Mouse (Mus musculus) intestine, embryonic 15.5 days (tissue): ENCODE measurements at regions not wholly inside any gene's neighbourhood (a gene's known extent, or its start where the extent isn't known, plus 50 kb on each side); places are given as distances from the start of the nearest gene placed in this dataset.

ENCODE experiments used
- ATAC-seq: fragments of 200-750 bp; cut with Nextera tagmentation; 2 replicates; pipeline ENCODE4 v1.8.0; 2017; ENCODE audit warnings: moderate TSS enrichment, moderate library complexity
- H3K27ac ChIP-seq: fragments of 300-500 bp; sonication (generic); 2 replicates; pipeline ENCODE4 v1.5.1; 2015; ENCODE audit warnings: mild to moderate bottlenecking, inconsistent platforms
- H3K27me3 ChIP-seq: fragments of 300-500 bp; sonication (generic); replicated peaks from 2 replicates; pipeline ENCODE4 v1.6.1; 2015; ENCODE audit warnings: inconsistent platforms
- H3K36me3 ChIP-seq: fragments of 300-500 bp; sonication (generic); 2 replicates; pipeline ENCODE4 v1.6.1; 2015; ENCODE audit warnings: inconsistent platforms
- H3K4me1 ChIP-seq: fragments of 300-500 bp; sonication (generic); replicated peaks from 2 replicates; pipeline ENCODE4 v1.6.1; 2015; ENCODE audit warnings: inconsistent platforms
- H3K4me2 ChIP-seq: fragments of 300-500 bp; sonication (generic); replicated peaks from 2 replicates; pipeline ENCODE4 v1.6.1; 2015; ENCODE audit warnings: mild to moderate bottlenecking, inconsistent platforms
- H3K4me3 ChIP-seq: fragments of 300-500 bp; sonication (generic); replicated peaks from 2 replicates; pipeline ENCODE4 v1.5.1; 2015; ENCODE audit warnings: inconsistent platforms
- H3K9ac ChIP-seq: fragments of 300-500 bp; sonication (generic); 2 replicates; pipeline ENCODE4 v1.6.1; 2015; ENCODE audit warnings: inconsistent platforms
- H3K9me3 ChIP-seq: fragments of 300-500 bp; sonication (generic); 2 replicates; pipeline ENCODE4 v1.6.1; 2016; ENCODE audit warnings: inconsistent platforms
- WGBS: fragments of 180-500 bp; shearing (Covaris S2); methylation state at CpG from one replicate; pipeline ENCODE4 v1.1.7; 2015; 5-methylcytosine and 5-hydroxymethylcytosine counted together

GRCm38 (mm10) chr9:104496220-104496619, 50.9 kb upstream of the Cpne4 start:
- no peaks in the 10 kb centered on the region for H3K4me1 ChIP-seq
- H3K36me3 ChIP-seq = no peaks in the 10 kb centered on the region
- no peak overlapping the region for H3K4me2 ChIP-seq
- no peak overlapping the region for H3K27ac ChIP-seq
- no peak for ATAC-seq
- no peak overlapping the region for H3K4me3 ChIP-seq
- no peaks in the 10 kb centered on the region for H3K27me3 ChIP-seq
- no peaks in the 10 kb centered on the region for H3K9me3 ChIP-seq
- WGBS = 66% methylated on average over 9 of the region's 9 CpGs
- H3K9ac ChIP-seq = no peak overlapping the region

GRCm38 (mm10) chr9:104490696-104491095, 56.4 kb upstream of the Cpne4 start:
- H3K9me3 ChIP-seq = no peaks in the 10 kb centered on the region
- no peaks in the 10 kb centered on the region for H3K36me3 ChIP-seq
- H3K4me3 ChIP-seq = no peak overlapping the region
- no peak overlapping the region for H3K9ac ChIP-seq
- no peaks in the 10 kb centered on the region for H3K4me1 ChIP-seq
- H3K27ac ChIP-seq = no peak overlapping the region
- ATAC-seq = no peak
- H3K27me3 ChIP-seq = no peaks in the 10 kb centered on the region
- H3K4me2 ChIP-seq = no peak overlapping the region

GRCm38 (mm10) chr9:104489383-104489782, 57.7 kb upstream of the Cpne4 start:
- Histone ChIP-seq H3K9ac (no peak overlapping the region), H3K36me3 (no peaks in the 10 kb centered on the region), H3K4me1 (no peaks in the 10 kb centered on the region), H3K27me3 (no peaks in the 10 kb centered on the region), H3K4me3 (no peak overlapping the region), H3K27ac (no peak overlapping the region), H3K9me3 (no peaks in the 10 kb centered on the region), H3K4me2 (no peak overlapping the region)
- 40% methylated on average over 6 of the region's 6 CpGs for WGBS
- no peak for ATAC-seq

DNA sequence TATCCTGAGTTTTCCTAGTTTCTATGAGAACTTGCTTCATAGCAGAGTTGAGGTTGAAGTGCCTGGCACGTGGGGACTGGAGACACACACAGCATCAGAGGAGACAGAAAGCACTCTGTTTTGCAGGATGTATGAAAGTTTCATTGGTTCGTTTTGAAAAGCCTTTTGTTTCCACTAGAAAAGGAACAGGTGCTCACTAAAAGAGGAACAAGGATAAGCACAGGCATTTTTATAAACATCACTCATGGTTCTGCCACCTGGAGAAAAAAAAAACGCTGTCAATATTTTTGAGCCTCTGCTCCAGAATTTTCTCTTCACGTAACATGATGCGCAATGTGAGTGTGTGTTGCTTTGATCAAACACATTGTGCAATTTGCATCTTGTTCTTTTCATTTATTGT, 64.6 kb upstream of the Cpne4 start:
- ATAC-seq = no peak
- Histone ChIP-seq H3K4me2 (no peak overlapping the region), H3K36me3 (no peaks in the 10 kb centered on the region), H3K27me3 (no peaks in the 10 kb centered on the region), H3K4me3 (no peak overlapping the region), H3K9me3 (no peaks in the 10 kb centered on the region), H3K27ac (no peak overlapping the region), H3K9ac (no peak overlapping the region), H3K4me1 (no peaks in the 10 kb centered on the region)
- WGBS = 70% methylated on average over 5 of the region's 5 CpGs

DNA sequence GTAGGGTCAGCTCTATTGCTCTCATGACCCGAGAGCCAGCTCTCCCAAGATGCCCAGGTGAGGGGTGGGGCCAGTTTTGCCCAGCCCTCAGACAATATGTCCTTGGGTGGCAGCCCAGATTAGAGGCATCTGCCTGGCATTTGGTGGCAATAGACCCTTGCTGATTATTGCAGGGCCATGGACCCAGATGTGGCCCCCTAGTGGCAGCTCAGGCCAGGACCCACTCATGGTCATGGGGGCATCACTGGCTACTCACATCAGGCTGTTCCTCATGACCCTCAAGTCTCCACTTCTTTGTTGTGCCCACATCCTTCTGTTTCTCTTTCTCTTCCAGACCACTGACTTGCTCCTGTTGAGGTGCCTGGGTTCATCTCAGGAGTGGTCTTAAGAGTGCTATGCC, 66.4 kb upstream of the Cpne4 start:
- WGBS = 55% methylated on average over 1 of the region's 1 CpGs
- no peak for ATAC-seq
- Histone ChIP-seq H3K4me2 (no peak overlapping the region), H3K36me3 (no peaks in the 10 kb centered on the region), H3K27ac (no peak overlapping the region), H3K27me3 (no peaks in the 10 kb centered on the region), H3K4me3 (no peak overlapping the region), H3K9ac (no peak overlapping the region), H3K4me1 (no peaks in the 10 kb centered on the region), H3K9me3 (no peaks in the 10 kb centered on the region)

GRCm38 (mm10) chr9:104474831-104475230, 72.3 kb upstream of the Cpne4 start:
- Histone ChIP-seq H3K4me1 (no peaks in the 10 kb centered on the region), H3K27ac (no peak overlapping the region), H3K4me3 (no peak overlapping the region), H3K9me3 (no peaks in the 10 kb centered on the region), H3K27me3 (no peaks in the 10 kb centered on the region), H3K36me3 (no peaks in the 10 kb centered on the region), H3K4me2 (no peak overlapping the region), H3K9ac (no peak overlapping the region)
- ATAC-seq = no peak
- 61% methylated on average over 4 of the region's 4 CpGs for WGBS

- Histone ChIP-seq H3K4me3 (no peak overlapping the region), H3K27ac (no peak overlapping the region), H3K27me3 (no peaks in the 10 kb centered on the region), H3K9ac (no peak overlapping the region), H3K4me2 (no peak overlapping the region), H3K36me3 (no peaks in the 10 kb centered on the region), H3K9me3 (no peaks in the 10 kb centered on the region), H3K4me1 (no peaks in the 10 kb centered on the region)
- 68% methylated on average over 1 of the region's 1 CpGs for WGBS
- no peak for ATAC-seq
Observed at GRCm38 (mm10) chr9:104467238-104467637, 79.8 kb upstream of the Cpne4 start.

DNA sequence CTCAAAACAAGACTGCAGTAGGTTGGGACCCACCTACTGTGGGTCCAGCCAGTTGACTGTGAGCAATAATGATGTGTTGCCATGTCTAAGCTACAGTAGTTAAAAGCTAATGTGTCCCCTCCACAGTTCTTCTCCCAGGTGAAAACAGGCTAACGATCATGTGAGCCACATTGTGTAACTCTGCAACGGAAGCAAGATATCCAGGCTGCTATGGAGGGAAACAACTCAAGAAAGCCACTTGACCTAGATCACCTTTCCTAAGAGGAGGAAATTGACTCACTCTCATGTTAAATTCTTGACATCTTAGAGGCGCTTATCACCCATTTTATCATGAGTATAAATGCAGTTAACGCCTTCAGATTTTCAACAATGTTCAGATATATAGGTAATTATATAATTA, 83.4 kb upstream of the Cpne4 start:
- Histone ChIP-seq H3K4me1 (no peaks in the 10 kb centered on the region), H3K9me3 (no peaks in the 10 kb centered on the region), H3K4me3 (no peak overlapping the region), H3K27ac (no peak overlapping the region), H3K4me2 (no peak overlapping the region), H3K36me3 (no peaks in the 10 kb centered on the region), H3K9ac (no peak overlapping the region), H3K27me3 (no peaks in the 10 kb centered on the region)
- 85% methylated on average over 4 of the region's 4 CpGs for WGBS
- ATAC-seq = no peak

GRCm38 (mm10) chr9:104460133-104460532, 87.0 kb upstream of the Cpne4 start:
- no peak overlapping the region for H3K4me2 ChIP-seq
- H3K4me1 ChIP-seq = no peaks in the 10 kb centered on the region
- H3K27ac ChIP-seq = no peak overlapping the region
- H3K27me3 ChIP-seq = no peaks in the 10 kb centered on the region
- no peaks in the 10 kb centered on the region for H3K36me3 ChIP-seq
- no peak overlapping the region for H3K9ac ChIP-seq
- no peaks in the 10 kb centered on the region for H3K9me3 ChIP-seq
- no peak overlapping the region for H3K4me3 ChIP-seq
- ATAC-seq = no peak

DNA sequence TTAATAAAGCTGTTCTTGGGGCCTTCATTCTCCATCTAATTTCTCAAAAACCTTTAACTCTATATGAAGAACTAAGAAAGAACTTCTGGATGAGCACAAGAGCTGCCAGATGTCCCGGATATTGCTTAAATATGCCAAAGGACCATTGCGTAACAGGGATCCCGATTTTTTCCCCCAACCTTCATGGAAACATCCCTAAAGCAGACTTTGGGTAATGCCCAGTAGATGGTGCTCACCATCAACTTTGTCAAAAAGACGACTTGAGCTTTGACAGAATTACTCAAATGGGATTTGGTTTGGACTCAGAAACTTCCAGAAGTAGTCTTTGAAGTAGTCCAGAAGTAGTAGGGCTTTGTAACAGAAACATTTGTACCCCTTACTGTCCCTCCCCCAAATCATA, 89.5 kb upstream of the Cpne4 start:
- Histone ChIP-seq H3K27me3 (no peaks in the 10 kb centered on the region), H3K36me3 (no peaks in the 10 kb centered on the region), H3K4me1 (no peaks in the 10 kb centered on the region), H3K4me2 (no peak overlapping the region), H3K27ac (no peak overlapping the region), H3K4me3 (no peak overlapping the region), H3K9ac (no peak overlapping the region), H3K9me3 (no peaks in the 10 kb centered on the region)
- ATAC-seq = no peak
- 40% methylated on average over 4 of the region's 4 CpGs for WGBS

- Histone ChIP-seq H3K9ac (no peak overlapping the region), H3K4me1 (no peaks in the 10 kb centered on the region), H3K4me2 (no peak overlapping the region), H3K27ac (no peak overlapping the region), H3K36me3 (no peaks in the 10 kb centered on the region), H3K27me3 (no peaks in the 10 kb centered on the region), H3K9me3 (no peaks in the 10 kb centered on the region), H3K4me3 (no peak overlapping the region)
- WGBS = 74% methylated on average over 8 of the region's 8 CpGs
- ATAC-seq = no peak
Observed at GRCm38 (mm10) chr9:104448577-104449165, 98.4 kb upstream of the Cpne4 start.

DNA sequence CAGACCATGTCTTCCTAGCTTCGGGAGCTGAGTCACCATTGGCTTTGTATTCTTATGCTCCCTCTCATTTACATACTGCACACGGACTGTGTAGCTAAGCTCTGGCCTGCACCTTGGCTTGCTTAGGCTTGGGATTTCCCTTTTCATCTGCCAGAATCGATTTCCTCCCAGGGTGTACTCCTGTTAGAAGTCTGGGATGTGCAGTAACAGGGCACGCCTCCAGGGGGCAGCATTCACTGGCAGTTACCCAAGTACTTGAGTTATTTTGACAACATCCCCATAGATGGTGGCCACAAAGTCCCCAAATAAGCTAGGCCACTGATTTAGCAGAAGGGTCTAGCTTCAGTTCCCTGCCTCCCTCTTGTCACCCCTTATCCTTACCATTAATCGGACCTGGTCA, 102.2 kb upstream of the Cpne4 start:
- no peak for ATAC-seq
- H3K27ac ChIP-seq = no peak overlapping the region
- no peak overlapping the region for H3K9ac ChIP-seq
- H3K4me3 ChIP-seq = no peak overlapping the region
- no peaks in the 10 kb centered on the region for H3K9me3 ChIP-seq
- H3K4me1 ChIP-seq = no peaks in the 10 kb centered on the region
- no peaks in the 10 kb centered on the region for H3K36me3 ChIP-seq
- 57% methylated on average over 5 of the region's 5 CpGs for WGBS
- H3K27me3 ChIP-seq = no peaks in the 10 kb centered on the region
- no peak overlapping the region for H3K4me2 ChIP-seq

DNA sequence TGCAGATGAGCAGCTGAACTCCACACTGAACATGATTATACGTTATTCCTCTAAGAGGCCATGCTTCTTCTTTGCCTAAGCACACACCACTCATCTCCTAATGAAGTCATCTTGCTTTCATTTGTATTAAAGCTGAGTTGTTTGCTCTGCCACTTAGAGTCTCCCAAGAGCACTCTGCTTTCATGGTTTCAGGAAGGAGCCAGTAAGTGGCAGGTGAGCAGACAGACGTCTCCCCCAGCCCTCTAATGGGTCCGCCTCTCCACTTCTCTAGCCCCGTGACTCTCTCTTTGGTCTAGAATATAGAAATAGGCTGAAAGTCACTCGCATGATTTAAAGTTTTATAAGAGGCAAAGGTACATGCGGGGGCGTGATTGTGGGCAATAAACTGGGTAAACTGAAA, 103.8 kb upstream of the Cpne4 start:
- Histone ChIP-seq H3K9ac (no peak overlapping the region), H3K27ac (no peak overlapping the region), H3K27me3 (no peaks in the 10 kb centered on the region), H3K9me3 (no peaks in the 10 kb centered on the region), H3K4me3 (no peak overlapping the region), H3K4me2 (no peak overlapping the region), H3K4me1 (no peaks in the 10 kb centered on the region), H3K36me3 (no peaks in the 10 kb centered on the region)
- ATAC-seq = no peak
- 62% methylated on average over 7 of the region's 7 CpGs for WGBS

DNA sequence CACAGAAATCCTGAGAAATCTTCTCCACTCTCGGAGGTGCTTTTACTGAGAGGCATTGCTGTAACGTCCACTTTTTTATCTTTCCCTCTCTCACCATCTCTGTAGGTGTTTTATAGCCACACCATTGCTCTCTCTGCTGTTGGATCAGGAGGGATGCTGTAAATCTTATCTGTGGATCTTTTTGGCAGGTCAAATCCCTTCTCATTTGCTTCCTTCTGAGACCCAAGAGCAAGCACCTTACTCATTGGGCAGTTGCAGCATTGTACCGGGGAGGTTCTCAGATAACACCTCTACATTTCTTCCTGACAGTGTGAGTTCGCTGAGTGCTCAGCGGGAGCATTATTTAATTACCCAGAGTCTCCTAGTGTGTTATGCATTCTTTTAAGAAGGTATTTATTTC, 75.5 kb upstream of the Acpp start:
- H3K36me3 ChIP-seq = no peaks in the 10 kb centered on the region
- H3K9ac ChIP-seq = no peak overlapping the region
- no peaks in the 10 kb centered on the region for H3K4me1 ChIP-seq
- H3K27me3 ChIP-seq = no peaks in the 10 kb centered on the region
- no peak overlapping the region for H3K27ac ChIP-seq
- ATAC-seq = no peak
- no peak overlapping the region for H3K4me2 ChIP-seq
- H3K9me3 ChIP-seq = no peaks in the 10 kb centered on the region
- H3K4me3 ChIP-seq = no peak overlapping the region
- WGBS = 13% methylated on average over 5 of the region's 5 CpGs
